Mouse (Mus musculus): ENCODE results near the gene Tbc1d14. TPM values are rescaled to one million over a fixed set of nuclear protein-coding genes. Genes with fewer than 3 reads are reported as not detected.

The Tbc1d14 gene
- polyA plus RNA-seq, 1 experiment from 2014 or later: 63.8 TPM

DNA sequence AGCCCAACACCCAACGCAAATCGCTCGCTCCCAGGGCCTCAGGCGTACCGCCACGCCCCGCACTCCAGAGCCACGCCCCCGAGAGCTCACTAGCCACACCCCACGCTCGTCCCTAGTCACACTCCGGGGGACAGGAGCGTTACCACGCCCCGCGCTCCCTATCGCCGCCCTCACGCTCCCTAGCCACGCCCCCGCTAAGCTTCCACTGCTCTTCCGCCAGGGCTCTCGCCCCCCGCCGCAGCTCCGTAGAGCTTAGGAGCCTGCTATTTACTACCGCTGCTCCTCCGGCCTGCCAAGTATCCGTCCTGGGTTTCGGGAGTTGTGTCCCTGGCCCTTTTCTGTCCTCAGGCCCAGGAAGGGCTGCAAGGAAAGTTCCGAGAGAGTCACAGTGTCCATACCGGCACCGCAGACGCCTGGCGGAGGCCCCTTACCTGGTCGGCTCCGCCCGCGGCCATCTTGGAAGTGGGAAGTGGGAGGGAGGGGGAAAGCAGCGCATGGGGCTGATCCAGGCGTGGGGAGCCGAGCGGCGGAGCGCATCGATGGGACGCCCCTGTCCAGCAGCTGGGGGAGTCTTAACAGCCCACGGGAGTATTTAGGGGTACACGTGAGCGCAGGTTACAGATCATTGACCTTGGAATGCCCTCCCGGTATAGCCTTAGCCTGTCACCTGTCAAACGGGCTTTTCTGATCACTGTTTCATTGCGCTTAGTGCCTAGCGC is 11.0 kb downstream of the Tbc1d14 start:
- H3K27ac ChIP-seq (ENCODE audit: low read depth, low read length): peak overlapping the region; percentile 92
- H3K36me3 ChIP-seq (ENCODE audit: control insufficient read depth, insufficient read depth, low read length): no peaks in the 10 kb centered on the region
- H3K4me1 ChIP-seq (ENCODE audit: control insufficient read depth, insufficient read depth, low read depth, low read length): peaks cover 10% of the 10 kb centered on the region
- peak; percentile 98 for ATAC-seq
- 2% methylated on average over 50 of the region's 54 CpGs for WGBS
- H3K4me3 ChIP-seq (ENCODE audit: low read length): peak overlapping the region; percentile 85
- no peaks in the 10 kb centered on the region for H3K9me3 ChIP-seq (ENCODE audit: control insufficient read depth, low read length)
- peak overlapping the region; percentile 83 for H3K9ac ChIP-seq (ENCODE audit: low read depth, low read length)
- H3K4me2 ChIP-seq (ENCODE audit: low read length): peak overlapping the region; percentile 96
- H3K27me3 ChIP-seq (replicated peaks; ENCODE audit: control insufficient read depth, insufficient read depth, low read length): no peaks in the 10 kb centered on the region

DNA sequence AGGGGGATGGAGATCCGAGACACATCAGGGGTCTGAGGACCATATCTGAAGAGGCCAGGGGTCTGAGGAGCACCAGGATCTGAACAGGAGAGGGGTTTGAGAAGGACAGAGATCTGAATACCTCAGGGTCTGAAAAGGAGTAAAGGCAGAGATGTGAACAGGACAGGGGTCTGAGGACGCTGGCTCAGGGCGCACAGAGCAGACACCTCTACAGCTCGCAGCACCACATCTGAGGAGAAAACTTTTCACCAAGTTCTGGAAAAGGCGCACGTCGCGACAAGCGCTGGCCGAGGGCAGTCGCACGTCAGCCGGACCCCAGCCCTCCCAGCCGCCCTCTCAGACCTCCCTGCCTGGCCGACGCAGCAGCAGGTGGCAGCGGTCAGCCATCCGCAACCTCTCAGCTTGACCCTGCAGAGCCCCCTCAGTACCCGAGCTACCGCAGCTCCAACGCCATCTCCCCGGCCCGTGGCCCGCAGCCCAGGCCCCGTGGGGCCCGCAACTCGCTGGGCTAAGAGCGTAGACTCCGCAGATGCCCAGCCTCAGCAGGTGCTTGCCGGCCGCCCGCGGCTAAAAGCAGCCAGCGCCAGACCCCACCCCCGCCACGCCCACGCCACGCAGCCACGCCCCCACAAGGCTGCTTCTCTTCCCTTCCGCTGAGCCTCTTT is 11.7 kb downstream of the Tbc1d14 start:
- Histone ChIP-seq H3K36me3 (ENCODE audit: control insufficient read depth, insufficient read depth, low read length) (no peaks in the 10 kb centered on the region), H3K9me3 (ENCODE audit: control insufficient read depth, low read length) (no peaks in the 10 kb centered on the region), H3K4me3 (ENCODE audit: low read length) (peak overlapping the region; percentile 85), H3K4me1 (ENCODE audit: control insufficient read depth, insufficient read depth, low read depth, low read length) (peaks cover 10% of the 10 kb centered on the region), H3K9ac (ENCODE audit: low read depth, low read length) (peak overlapping the region; percentile 83), H3K27ac (ENCODE audit: low read depth, low read length) (peak overlapping the region; percentile 92), H3K27me3 (replicated peaks; ENCODE audit: control insufficient read depth, insufficient read depth, low read length) (no peaks in the 10 kb centered on the region), H3K4me2 (ENCODE audit: low read length) (peak overlapping the region; percentile 96)
- ATAC-seq: no peak
- 2% methylated on average over 33 of the region's 40 CpGs for WGBS

DNA sequence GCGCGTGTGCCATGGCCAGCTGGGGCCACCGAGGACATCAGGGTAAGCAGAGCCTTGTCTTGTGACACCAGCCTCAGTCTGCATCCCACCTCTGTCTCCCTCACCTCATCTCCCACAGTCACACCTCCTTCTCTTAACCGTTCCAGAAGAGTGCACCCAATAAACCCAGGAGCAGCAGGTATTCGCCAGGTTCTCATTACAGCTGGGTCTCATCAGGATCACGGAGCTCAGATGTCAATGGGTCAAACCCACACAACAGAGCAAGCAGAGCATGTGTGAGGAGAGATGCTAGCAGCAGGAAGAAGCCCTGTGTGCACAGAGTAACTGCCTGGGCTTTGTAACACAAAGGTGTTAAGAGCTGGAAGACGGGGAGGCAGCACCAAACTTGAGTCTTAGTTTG is 13.1 kb downstream of the Tbc1d14 start:
- ATAC-seq: no peak
- no peak overlapping the region for H3K9ac ChIP-seq (ENCODE audit: low read depth, low read length)

GRCm38 (mm10) chr5:36578982-36579381 is 14.1 kb downstream of the Tbc1d14 start:
- WGBS: 90% methylated on average over 2 of the region's 2 CpGs
- H3K9ac ChIP-seq (ENCODE audit: low read depth, low read length): no peak overlapping the region
- H3K4me3 ChIP-seq (ENCODE audit: low read length): no peak overlapping the region
- H3K27ac ChIP-seq (ENCODE audit: low read depth, low read length): no peak overlapping the region
- no peak overlapping the region for H3K4me2 ChIP-seq (ENCODE audit: low read length)
- ATAC-seq: no peak
- H3K36me3 ChIP-seq (ENCODE audit: control insufficient read depth, insufficient read depth, low read length): no peaks in the 10 kb centered on the region
- H3K9me3 ChIP-seq (ENCODE audit: control insufficient read depth, low read length): no peaks in the 10 kb centered on the region
- H3K4me1 ChIP-seq (ENCODE audit: control insufficient read depth, insufficient read depth, low read depth, low read length): peaks cover 10% of the 10 kb centered on the region
- H3K27me3 ChIP-seq (replicated peaks; ENCODE audit: control insufficient read depth, insufficient read depth, low read length): no peaks in the 10 kb centered on the region

More for the DNA sequence above, 13.1 kb downstream of the Tbc1d14 start:
- Histone ChIP-seq H3K27me3 (replicated peaks; ENCODE audit: control insufficient read depth, insufficient read depth, low read length) (no peaks in the 10 kb centered on the region), H3K4me2 (ENCODE audit: low read length) (no peak overlapping the region), H3K27ac (ENCODE audit: low read depth, low read length) (no peak overlapping the region), H3K36me3 (ENCODE audit: control insufficient read depth, insufficient read depth, low read length) (no peaks in the 10 kb centered on the region), H3K9me3 (ENCODE audit: control insufficient read depth, low read length) (no peaks in the 10 kb centered on the region), H3K4me3 (ENCODE audit: low read length) (no peak overlapping the region), H3K4me1 (ENCODE audit: control insufficient read depth, insufficient read depth, low read depth, low read length) (peaks cover 10% of the 10 kb centered on the region)
- WGBS: 87% methylated on average over 7 of the region's 7 CpGs

GRCm38 (mm10) chr5:36576457-36576856 is 16.6 kb downstream of the Tbc1d14 start:
- H3K4me3 ChIP-seq (ENCODE audit: low read length): no peak overlapping the region
- H3K4me2 ChIP-seq (ENCODE audit: low read length): no peak overlapping the region
- H3K36me3 ChIP-seq (ENCODE audit: control insufficient read depth, insufficient read depth, low read length): 0 out of 2 replicates have a peak, but pooled peaks cover 1% of the 10 kb centered on the region
- H3K9me3 ChIP-seq (ENCODE audit: control insufficient read depth, low read length): no peaks in the 10 kb centered on the region
- ATAC-seq: no peak
- peaks cover 7% of the 10 kb centered on the region for H3K4me1 ChIP-seq (ENCODE audit: control insufficient read depth, insufficient read depth, low read depth, low read length)
- WGBS: 89% methylated on average over 3 of the region's 3 CpGs
- no peaks in the 10 kb centered on the region for H3K27me3 ChIP-seq (replicated peaks; ENCODE audit: control insufficient read depth, insufficient read depth, low read length)
- H3K27ac ChIP-seq (ENCODE audit: low read depth, low read length): no peak overlapping the region
- no peak overlapping the region for H3K9ac ChIP-seq (ENCODE audit: low read depth, low read length)

DNA sequence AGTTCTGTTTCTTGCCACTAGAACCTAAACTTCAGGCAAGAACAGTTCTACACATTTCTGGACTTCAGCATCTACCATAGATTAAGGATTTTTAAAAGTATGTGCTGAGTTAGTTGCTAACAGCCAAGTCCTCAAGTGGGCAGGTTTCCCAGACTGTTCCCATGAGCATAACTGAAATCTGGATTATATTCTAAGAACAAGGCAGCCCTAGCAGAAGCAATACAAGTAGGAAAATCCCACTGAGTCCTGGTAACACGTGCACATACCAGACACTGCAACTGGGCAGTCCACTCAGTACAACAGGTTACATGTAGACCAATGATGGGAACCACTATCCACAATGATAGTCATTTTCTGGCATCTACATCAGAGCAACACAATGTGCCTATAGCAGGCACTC is 17.3 kb downstream of the Tbc1d14 start:
- Histone ChIP-seq H3K27ac (ENCODE audit: low read depth, low read length) (no peak overlapping the region), H3K4me1 (ENCODE audit: control insufficient read depth, insufficient read depth, low read depth, low read length) (peaks cover 1% of the 10 kb centered on the region; the same call in 1 of the 2 replicates), H3K4me3 (ENCODE audit: low read length) (no peak overlapping the region), H3K27me3 (replicated peaks; ENCODE audit: control insufficient read depth, insufficient read depth, low read length) (no peaks in the 10 kb centered on the region), H3K9ac (ENCODE audit: low read depth, low read length) (no peak overlapping the region), H3K36me3 (ENCODE audit: control insufficient read depth, insufficient read depth, low read length) (peaks cover 6% of the 10 kb centered on the region; the same call in 1 of the 2 replicates), H3K4me2 (ENCODE audit: low read length) (no peak overlapping the region), H3K9me3 (ENCODE audit: control insufficient read depth, low read length) (no peaks in the 10 kb centered on the region)
- WGBS: 86% methylated on average over 1 of the region's 1 CpGs
- no peak for ATAC-seq

- 75% methylated on average over 3 of the region's 3 CpGs for WGBS
- ATAC-seq: no peak
- peaks cover 6% of the 10 kb centered on the region; the same call in 1 of the 2 replicates for H3K36me3 ChIP-seq (ENCODE audit: control insufficient read depth, insufficient read depth, low read length)
Measured at GRCm38 (mm10) chr5:36575227-36575626, 17.8 kb downstream of the Tbc1d14 start.

GRCm38 (mm10) chr5:36574147-36574870 is 18.8 kb downstream of the Tbc1d14 start:
- no peak overlapping the region for H3K4me2 ChIP-seq (ENCODE audit: low read length)
- H3K9ac ChIP-seq (ENCODE audit: low read depth, low read length): no peak overlapping the region
- no peaks in the 10 kb centered on the region for H3K4me1 ChIP-seq (ENCODE audit: control insufficient read depth, insufficient read depth, low read depth, low read length)
- no peaks in the 10 kb centered on the region for H3K9me3 ChIP-seq (ENCODE audit: control insufficient read depth, low read length)
- ATAC-seq: no peak
- H3K4me3 ChIP-seq (ENCODE audit: low read length): no peak overlapping the region
- peak overlapping the region; percentile 4; the same call in 1 of the 2 replicates for H3K27ac ChIP-seq (ENCODE audit: low read depth, low read length)
- 67% methylated on average over 8 of the region's 8 CpGs for WGBS
- H3K36me3 ChIP-seq (ENCODE audit: control insufficient read depth, insufficient read depth, low read length): peaks cover 6% of the 10 kb centered on the region; the same call in 1 of the 2 replicates
- no peaks in the 10 kb centered on the region for H3K27me3 ChIP-seq (replicated peaks; ENCODE audit: control insufficient read depth, insufficient read depth, low read length)

More at GRCm38 (mm10) chr5:36575227-36575626, 17.8 kb downstream of the Tbc1d14 start:
- no peak overlapping the region for H3K27ac ChIP-seq (ENCODE audit: low read depth, low read length)
- H3K4me2 ChIP-seq (ENCODE audit: low read length): no peak overlapping the region
- H3K4me3 ChIP-seq (ENCODE audit: low read length): no peak overlapping the region
- H3K9me3 ChIP-seq (ENCODE audit: control insufficient read depth, low read length): no peaks in the 10 kb centered on the region
- H3K27me3 ChIP-seq (replicated peaks; ENCODE audit: control insufficient read depth, insufficient read depth, low read length): no peaks in the 10 kb centered on the region
- H3K9ac ChIP-seq (ENCODE audit: low read depth, low read length): no peak overlapping the region
- no peaks in the 10 kb centered on the region for H3K4me1 ChIP-seq (ENCODE audit: control insufficient read depth, insufficient read depth, low read depth, low read length)

DNA sequence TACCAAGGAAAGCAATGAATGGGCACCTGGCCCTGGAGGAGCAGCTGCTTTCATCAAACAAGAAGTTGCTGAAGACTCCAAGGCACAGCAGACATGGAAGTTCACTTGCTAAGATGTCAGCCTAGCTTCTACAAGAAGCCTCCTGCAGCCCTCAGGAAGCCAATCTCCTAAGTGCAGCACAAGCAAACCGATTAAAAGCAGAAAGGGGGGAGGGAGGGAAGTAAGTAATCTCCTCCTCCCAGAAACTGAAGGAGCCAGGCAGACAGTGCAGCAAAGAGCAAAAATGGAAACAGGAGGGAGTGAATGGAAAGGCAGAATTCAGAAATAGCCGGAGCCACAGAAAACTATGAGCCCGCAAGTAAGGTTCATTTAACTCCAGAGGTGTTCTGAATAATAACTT is 19.7 kb downstream of the Tbc1d14 start:
- Histone ChIP-seq H3K9ac (ENCODE audit: low read depth, low read length) (no peak overlapping the region), H3K4me1 (ENCODE audit: control insufficient read depth, insufficient read depth, low read depth, low read length) (no peaks in the 10 kb centered on the region), H3K27ac (ENCODE audit: low read depth, low read length) (no peak overlapping the region), H3K36me3 (ENCODE audit: control insufficient read depth, insufficient read depth, low read length) (peaks cover 6% of the 10 kb centered on the region; the same call in 1 of the 2 replicates), H3K27me3 (replicated peaks; ENCODE audit: control insufficient read depth, insufficient read depth, low read length) (no peaks in the 10 kb centered on the region), H3K4me2 (ENCODE audit: low read length) (no peak overlapping the region), H3K4me3 (ENCODE audit: low read length) (no peak overlapping the region), H3K9me3 (ENCODE audit: control insufficient read depth, low read length) (no peaks in the 10 kb centered on the region)
- ATAC-seq: no peak
- WGBS: 57% methylated on average over 3 of the region's 3 CpGs
